Mouse (Mus musculus): ENCODE measurements around the gene Lamtor1. TPM values are rescaled to one million over a fixed set of nuclear protein-coding genes. Genes with fewer than 3 reads are reported as not detected.
"Not testable (repeated sequence)": the region's sequence is repeated elsewhere in the genome, so short reads cannot be mapped to it uniquely, and the experiment has no call there.

Gene Lamtor1
- polyA plus RNA-seq, 1 experiment: 205 TPM

DNA sequence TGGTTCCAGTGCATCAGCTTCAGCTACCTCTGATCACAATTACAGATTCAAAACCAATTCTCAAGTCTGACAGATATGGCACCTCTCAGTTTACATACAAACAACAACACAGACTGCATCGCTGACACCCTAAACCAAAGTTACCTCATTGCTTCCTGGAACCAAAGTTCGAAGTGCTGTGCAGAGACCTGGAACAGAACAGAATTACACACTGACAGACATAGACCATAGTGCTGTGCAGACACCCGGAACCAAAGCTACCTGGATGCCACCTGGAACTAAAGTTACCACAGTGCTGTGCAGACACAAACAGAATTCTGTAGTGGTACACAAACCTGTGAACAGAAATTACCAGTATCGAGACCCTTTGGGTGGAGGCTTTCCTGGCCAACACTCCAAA is 34.1 kb downstream of the Lamtor1 start:
- no peaks in the 10 kb centered on the region; the same call in 1 of the 2 replicates for H3K4me1 ChIP-seq (ENCODE audit: control insufficient read depth, insufficient read depth, low read length)
- H3K4me3 ChIP-seq (replicated peaks; ENCODE audit: extremely low read depth, low read depth, low read length): no peak overlapping the region
- TF ChIP-seq POLR2A (IDR thresholded peaks at IDR 0.05; ENCODE audit: borderline replicate concordance, extremely low read depth, low read depth, low read length): no peak
- no peak for TF ChIP-seq CTCF (IDR thresholded peaks at IDR 0.05; ENCODE audit: insufficient read depth, low read length)
- 91% methylated on average over 4 of the region's 4 CpGs for WGBS
- DNase-seq: no peak

DNA sequence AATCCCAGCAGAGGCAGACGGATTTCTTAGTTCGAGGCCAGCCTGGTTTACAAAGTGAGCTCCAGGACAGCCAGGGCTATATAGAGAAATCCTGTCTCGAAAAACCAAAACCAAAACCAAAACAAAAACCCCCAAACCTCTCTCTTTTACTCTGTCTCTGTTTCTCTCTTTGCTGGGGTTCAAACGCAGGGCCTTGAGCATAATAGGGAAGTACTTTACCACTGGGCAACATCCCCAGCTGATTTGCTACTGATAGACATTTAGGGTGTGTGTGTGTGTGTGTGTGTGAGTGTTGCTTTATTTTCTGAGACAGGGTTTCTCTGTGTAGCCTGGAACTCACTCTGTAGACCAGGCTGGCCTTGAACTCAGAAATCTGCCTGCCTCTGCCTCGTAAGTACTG is 43.3 kb downstream of the Lamtor1 start:
- DNase-seq; H3K4me1 ChIP-seq (ENCODE audit: control insufficient read depth, insufficient read depth, low read length); H3K4me3 ChIP-seq (replicated peaks; ENCODE audit: extremely low read depth, low read depth, low read length): not testable (repeated sequence)
- 89% methylated on average over 5 of the region's 5 CpGs for WGBS

DNA sequence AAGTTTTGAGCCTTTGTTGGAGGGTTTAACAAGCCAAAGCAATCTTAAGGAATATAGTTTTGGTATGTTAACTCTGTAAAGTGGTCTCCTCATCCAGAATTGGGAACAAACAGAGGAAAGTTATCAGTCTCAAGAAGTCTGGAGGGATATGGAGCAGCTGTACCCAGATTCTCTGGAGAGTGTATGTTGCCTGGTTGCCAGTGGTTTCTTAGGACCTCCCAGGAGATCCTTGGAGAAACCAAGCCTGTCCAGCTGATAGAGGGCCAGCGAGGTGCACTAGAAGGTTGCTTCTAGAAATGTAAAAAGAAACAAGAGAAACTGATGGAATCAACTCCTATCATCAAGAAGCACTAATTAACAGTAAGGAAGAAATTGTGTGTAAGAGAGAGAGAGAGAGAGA is 45.9 kb downstream of the Lamtor1 start:
- WGBS: 71% methylated on average over 1 of the region's 1 CpGs
- TF ChIP-seq POLR2A (IDR thresholded peaks at IDR 0.05; ENCODE audit: borderline replicate concordance, extremely low read depth, low read depth, low read length) (no peak), CTCF (IDR thresholded peaks at IDR 0.05; ENCODE audit: insufficient read depth, low read length) (no peak)
- DNase-seq: no peak
- H3K4me1 ChIP-seq (ENCODE audit: control insufficient read depth, insufficient read depth, low read length): no peaks in the 10 kb centered on the region
- no peak overlapping the region for H3K4me3 ChIP-seq (replicated peaks; ENCODE audit: extremely low read depth, low read depth, low read length)

DNA sequence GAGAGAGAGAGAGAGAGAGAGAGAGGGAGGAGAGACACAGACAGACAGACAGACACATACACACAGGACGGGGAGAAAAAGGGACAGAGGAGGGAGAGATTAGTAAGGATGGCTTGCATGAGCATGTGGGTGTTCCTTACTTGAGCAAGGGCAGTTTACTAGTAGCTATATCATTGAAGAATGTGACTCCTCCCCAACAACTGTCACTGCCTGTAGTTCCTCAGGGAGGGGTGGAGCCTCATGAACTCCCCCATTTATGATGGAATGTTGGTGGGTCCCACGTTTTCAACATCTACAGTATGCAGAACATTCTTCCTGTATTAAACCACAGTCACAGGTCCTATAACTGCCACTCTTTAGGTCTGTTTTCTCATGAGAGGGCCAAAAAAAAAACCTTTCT is 46.4 kb downstream of the Lamtor1 start:
- Histone ChIP-seq H3K4me3 (replicated peaks; ENCODE audit: extremely low read depth, low read depth, low read length) (no peak overlapping the region), H3K4me1 (ENCODE audit: control insufficient read depth, insufficient read depth, low read length) (no peaks in the 10 kb centered on the region)
- 32% methylated on average over 2 of the region's 2 CpGs for WGBS
- no peak for TF ChIP-seq CTCF (IDR thresholded peaks at IDR 0.05; ENCODE audit: insufficient read depth, low read length)
- no peak for TF ChIP-seq POLR2A (IDR thresholded peaks at IDR 0.05; ENCODE audit: borderline replicate concordance, extremely low read depth, low read depth, low read length)
- DNase-seq: no peak

DNA sequence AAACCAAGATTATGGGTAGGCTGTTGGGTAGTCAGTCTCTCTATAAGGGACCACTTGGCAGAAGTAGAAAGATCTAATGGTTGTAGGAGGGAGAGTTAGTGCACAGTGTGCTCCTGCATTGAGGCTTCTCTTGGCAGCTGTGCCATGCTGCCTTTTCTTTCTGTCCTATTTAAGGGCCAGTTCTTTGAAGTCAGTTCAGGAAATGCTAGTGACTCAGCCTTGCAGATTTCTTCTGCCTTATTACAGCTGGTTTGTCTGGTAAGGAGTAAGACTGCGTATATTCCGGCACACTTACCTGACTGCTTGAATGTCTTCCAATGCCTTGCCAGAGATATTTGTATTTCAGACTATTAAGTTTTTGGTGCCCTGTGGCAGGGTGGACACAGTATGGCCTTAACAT is 48.5 kb downstream of the Lamtor1 start:
- no peak for TF ChIP-seq POLR2A (IDR thresholded peaks at IDR 0.05; ENCODE audit: borderline replicate concordance, extremely low read depth, low read depth, low read length)
- no peak for TF ChIP-seq CTCF (IDR thresholded peaks at IDR 0.05; ENCODE audit: insufficient read depth, low read length)
- Histone ChIP-seq H3K4me3 (replicated peaks; ENCODE audit: extremely low read depth, low read depth, low read length) (no peak overlapping the region), H3K4me1 (ENCODE audit: control insufficient read depth, insufficient read depth, low read length) (no peaks in the 10 kb centered on the region)
- 77% methylated on average over 2 of the region's 2 CpGs for WGBS
- DNase-seq: no peak

DNA sequence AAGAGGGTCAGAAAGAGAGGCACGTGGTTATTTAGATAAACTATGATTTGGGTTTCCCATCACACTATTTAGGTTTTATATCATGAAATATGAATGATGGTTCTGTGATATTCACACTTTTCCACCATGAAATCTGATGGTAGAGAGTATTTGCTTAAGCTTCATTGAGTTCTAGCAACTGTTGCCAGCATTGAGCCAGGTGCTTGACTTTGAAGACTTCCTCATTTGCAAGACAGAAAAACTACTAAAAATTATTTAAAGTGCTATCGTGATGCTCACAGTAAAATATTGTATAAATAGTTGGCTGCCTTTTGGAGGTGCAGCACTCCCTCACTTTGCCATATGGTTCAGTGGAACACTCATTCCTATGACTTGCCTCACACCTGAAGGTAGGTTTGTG is 49.6 kb downstream of the Lamtor1 start:
- no peak for TF ChIP-seq CTCF (IDR thresholded peaks at IDR 0.05; ENCODE audit: insufficient read depth, low read length)
- TF ChIP-seq POLR2A (IDR thresholded peaks at IDR 0.05; ENCODE audit: borderline replicate concordance, extremely low read depth, low read depth, low read length): no peak
- H3K4me3 ChIP-seq (replicated peaks; ENCODE audit: extremely low read depth, low read depth, low read length): no peak overlapping the region

DNA sequence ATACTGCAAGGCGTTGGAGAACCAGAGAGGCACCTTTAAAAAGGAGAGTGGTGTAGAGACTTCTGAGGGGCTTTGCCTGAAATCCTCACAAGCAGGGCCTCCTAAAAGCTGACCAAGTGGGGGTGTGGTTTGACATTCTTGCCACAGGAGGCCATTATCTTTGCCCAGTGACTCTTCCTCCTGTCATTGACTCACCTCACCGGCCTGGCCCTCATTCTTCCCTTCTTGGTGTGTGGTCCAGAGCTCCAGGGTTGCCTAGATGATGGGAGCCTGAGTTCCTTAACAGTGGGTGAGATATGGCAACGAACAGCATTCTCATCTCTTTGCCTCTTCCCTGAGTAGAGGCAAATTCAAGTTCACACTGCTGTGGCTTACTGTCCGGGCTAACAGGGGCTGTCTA is 50.2 kb downstream of the Lamtor1 start:
- no peak for DNase-seq
- Histone ChIP-seq H3K4me1 (ENCODE audit: control insufficient read depth, insufficient read depth, low read length) (no peaks in the 10 kb centered on the region), H3K4me3 (replicated peaks; ENCODE audit: extremely low read depth, low read depth, low read length) (no peak overlapping the region)
- WGBS: 74% methylated on average over 4 of the region's 4 CpGs
- TF ChIP-seq CTCF (IDR thresholded peaks at IDR 0.05; ENCODE audit: insufficient read depth, low read length): no peak
- no peak for TF ChIP-seq POLR2A (IDR thresholded peaks at IDR 0.05; ENCODE audit: borderline replicate concordance, extremely low read depth, low read depth, low read length)

More for the DNA sequence above, 49.6 kb downstream of the Lamtor1 start:
- DNase-seq: no peak
- WGBS: 64% methylated on average over 2 of the region's 2 CpGs
- no peaks in the 10 kb centered on the region for H3K4me1 ChIP-seq (ENCODE audit: control insufficient read depth, insufficient read depth, low read length)

DNA sequence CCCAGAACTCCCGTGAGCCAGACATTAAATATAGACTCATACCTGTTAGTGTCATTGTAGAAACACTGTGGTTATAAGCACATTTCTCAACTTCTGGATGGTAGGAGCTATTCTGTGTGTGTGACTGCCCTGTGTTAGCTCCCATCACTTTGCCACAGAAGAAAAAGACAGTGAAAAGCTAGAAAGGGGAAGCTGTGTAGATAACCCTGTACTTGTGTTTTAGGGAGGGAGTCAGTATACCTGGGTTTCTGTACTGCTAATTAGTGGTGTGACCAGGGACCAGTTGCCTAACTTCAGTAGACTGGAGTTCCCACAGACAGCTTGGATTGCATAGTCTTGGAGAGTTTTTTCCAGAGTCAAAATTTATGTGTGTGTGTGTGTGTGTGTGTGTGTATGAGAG is 50.8 kb downstream of the Lamtor1 start:
- TF ChIP-seq CTCF (IDR thresholded peaks at IDR 0.05; ENCODE audit: insufficient read depth, low read length) (no peak), POLR2A (IDR thresholded peaks at IDR 0.05; ENCODE audit: borderline replicate concordance, extremely low read depth, low read depth, low read length) (no peak)
- no peak overlapping the region for H3K4me3 ChIP-seq (replicated peaks; ENCODE audit: extremely low read depth, low read depth, low read length)
- 76% methylated on average over 1 of the region's 1 CpGs for WGBS
- no peak for DNase-seq
- H3K4me1 ChIP-seq (ENCODE audit: control insufficient read depth, insufficient read depth, low read length): no peaks in the 10 kb centered on the region

DNA sequence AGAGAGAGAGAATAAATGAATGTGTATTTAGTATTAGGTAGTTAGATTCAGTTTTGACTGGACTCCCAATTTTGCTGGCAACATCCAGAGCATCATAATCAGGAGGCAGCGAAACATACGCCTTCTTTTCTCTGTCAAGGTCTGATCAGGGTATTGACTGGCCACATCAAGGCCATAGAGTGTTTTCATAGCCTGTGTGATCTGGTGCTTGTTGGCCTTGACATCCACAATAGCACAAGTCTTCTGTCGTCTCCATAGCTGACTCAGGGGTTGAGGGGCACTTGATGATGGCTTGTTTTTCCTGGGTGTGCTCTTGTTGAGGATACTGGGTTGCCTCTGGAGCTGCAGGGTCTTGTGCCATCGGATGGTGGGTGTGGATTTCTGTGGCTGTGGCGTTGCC is 51.2 kb downstream of the Lamtor1 start:
- 84% methylated on average over 5 of the region's 5 CpGs for WGBS
- H3K4me1 ChIP-seq (ENCODE audit: control insufficient read depth, insufficient read depth, low read length): no peaks in the 10 kb centered on the region
- no peak for TF ChIP-seq POLR2A (IDR thresholded peaks at IDR 0.05; ENCODE audit: borderline replicate concordance, extremely low read depth, low read depth, low read length)
- no peak for TF ChIP-seq CTCF (IDR thresholded peaks at IDR 0.05; ENCODE audit: insufficient read depth, low read length)
- H3K4me3 ChIP-seq (replicated peaks; ENCODE audit: extremely low read depth, low read depth, low read length): no peak overlapping the region
- no peak for DNase-seq

DNA sequence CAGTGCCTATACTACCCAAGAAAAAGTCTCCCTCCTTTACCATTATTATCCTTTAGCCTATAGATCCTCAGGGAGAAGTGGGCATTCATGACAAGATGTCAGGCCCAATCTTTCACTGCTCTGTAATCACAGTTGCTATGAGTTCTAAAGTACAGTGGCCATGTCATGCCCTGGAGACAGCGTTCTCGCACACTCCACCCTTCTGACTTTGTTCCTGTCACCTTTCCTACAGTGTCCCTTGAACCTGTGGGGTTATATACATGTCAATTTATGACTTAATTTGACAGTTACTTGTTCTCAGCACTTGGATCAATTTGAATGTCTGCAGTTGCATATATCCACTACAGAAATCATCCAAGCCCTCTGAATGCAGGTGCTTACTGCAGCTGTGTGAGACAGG is 57.1 kb downstream of the Lamtor1 start:
- no peaks in the 10 kb centered on the region; the same call in 1 of the 2 replicates for H3K4me1 ChIP-seq (ENCODE audit: control insufficient read depth, insufficient read depth, low read length)
- no peak for DNase-seq
- TF ChIP-seq POLR2A (IDR thresholded peaks at IDR 0.05; ENCODE audit: borderline replicate concordance, extremely low read depth, low read depth, low read length) (no peak), CTCF (IDR thresholded peaks at IDR 0.05; ENCODE audit: insufficient read depth, low read length) (no peak)
- no peak overlapping the region for H3K4me3 ChIP-seq (replicated peaks; ENCODE audit: extremely low read depth, low read depth, low read length)
- WGBS: 99% methylated on average over 2 of the region's 2 CpGs

DNA sequence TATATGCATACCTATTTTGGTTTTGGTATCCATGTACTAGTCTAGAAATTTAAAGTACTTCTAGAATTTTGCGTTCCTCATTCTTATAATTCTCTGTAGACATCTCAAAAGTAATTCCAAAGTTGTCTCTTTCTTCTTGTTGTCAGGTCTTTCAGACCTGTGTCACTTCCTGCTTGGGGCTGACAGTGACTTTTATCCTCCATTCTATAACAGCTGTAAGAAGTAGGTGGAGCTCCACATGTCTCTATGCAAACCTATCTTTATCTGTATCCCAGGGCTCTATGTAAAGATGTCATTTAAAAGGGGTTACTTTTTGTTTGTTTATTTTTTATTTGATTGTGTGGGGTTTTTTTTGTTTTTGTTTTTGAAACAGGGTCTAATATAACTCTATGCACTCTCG is 57.9 kb downstream of the Lamtor1 start:
- DNase-seq: no peak

More for the DNA sequence above, 57.9 kb downstream of the Lamtor1 start:
- 92% methylated on average over 2 of the region's 2 CpGs for WGBS
- Histone ChIP-seq H3K4me1 (ENCODE audit: control insufficient read depth, insufficient read depth, low read length) (no peaks in the 10 kb centered on the region; the same call in 1 of the 2 replicates), H3K4me3 (replicated peaks; ENCODE audit: extremely low read depth, low read depth, low read length) (no peak overlapping the region)
- no peak for TF ChIP-seq POLR2A (IDR thresholded peaks at IDR 0.05; ENCODE audit: borderline replicate concordance, extremely low read depth, low read depth, low read length)
- no peak for TF ChIP-seq CTCF (IDR thresholded peaks at IDR 0.05; ENCODE audit: insufficient read depth, low read length)
